Mouse (Mus musculus): ENCODE results near the gene Pacrg. TPM values are rescaled to one million over a fixed set of nuclear protein-coding genes. Genes with fewer than 3 reads are reported as not detected.

The Pacrg gene
- total and polyA plus RNA-seq, 2 experiments from 2014 or later: 6.2 to 20.7 TPM

DNA sequence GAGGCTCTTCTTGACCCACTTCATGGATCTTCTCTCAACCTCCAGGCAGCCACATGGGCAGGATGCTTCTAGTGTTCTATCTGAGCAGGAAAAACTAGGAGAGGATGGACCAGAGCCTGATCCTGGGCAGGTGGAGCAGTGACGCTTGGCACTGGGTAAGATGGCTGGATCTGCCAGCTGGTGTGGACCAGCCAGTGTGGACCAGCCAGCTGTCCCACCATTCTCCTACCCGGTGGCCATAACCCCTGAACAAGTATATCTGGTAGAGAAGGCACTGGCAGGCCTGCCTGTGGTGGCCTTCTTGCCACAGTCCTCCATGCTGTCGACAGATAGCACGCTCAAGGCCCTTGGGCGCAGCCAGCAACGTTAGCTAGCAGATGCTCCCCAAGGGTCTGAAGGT lies 443.2 kb downstream of the Pacrg start:
- Histone ChIP-seq H3K27ac (ENCODE audit: low read depth, low read length) (peak overlapping the region; percentile 59), H3K27me3 (ENCODE audit: insufficient read depth, low read length) (no peaks in the 10 kb centered on the region), H3K36me3 (ENCODE audit: insufficient read depth) (no peaks in the 10 kb centered on the region), H3K9ac (no peak overlapping the region), H3K4me1 (ENCODE audit: insufficient read depth) (peaks cover 11% of the 10 kb centered on the region), H3K9me3 (ENCODE audit: low read length) (no peaks in the 10 kb centered on the region), H3K4me3 (ENCODE audit: low read depth, low read length) (no peak overlapping the region), H3K4me2 (ENCODE audit: low read depth) (no peak overlapping the region)
- WGBS: 85% methylated on average over 6 of the region's 6 CpGs
- DNase-seq (no peak), ATAC-seq (no peak)
- no peak for TF ChIP-seq CTCF (IDR thresholded peaks at IDR 0.05; ENCODE audit: low read depth)

DNA sequence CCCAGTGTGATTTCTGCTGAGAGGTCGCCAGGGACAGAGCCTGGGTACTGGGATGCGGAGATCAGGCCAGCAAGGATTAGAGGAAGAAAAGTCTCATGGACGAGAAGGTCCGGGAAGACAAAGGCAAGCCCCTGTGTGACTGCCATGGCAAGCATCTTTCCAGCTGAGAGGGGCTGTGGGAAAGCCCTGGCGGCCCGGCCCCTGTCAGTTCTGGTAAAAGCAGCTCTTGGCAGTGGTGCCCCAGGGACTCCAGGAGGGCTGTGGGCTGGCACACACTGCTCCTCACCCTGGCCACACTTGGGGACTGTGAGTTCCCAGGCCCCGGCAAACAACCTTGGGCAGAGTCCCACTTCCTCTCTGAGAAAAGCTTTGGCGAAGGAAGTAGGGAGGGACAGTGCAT lies 445.3 kb downstream of the Pacrg start:
- H3K9me3 ChIP-seq (ENCODE audit: low read length): no peaks in the 10 kb centered on the region
- WGBS: 30% methylated on average over 8 of the region's 8 CpGs
- TF ChIP-seq CTCF (IDR thresholded peaks at IDR 0.05; ENCODE audit: low read depth): 0 out of 2 replicates have a peak, but pooled peaks have one; percentile 8
- no peak overlapping the region for H3K9ac ChIP-seq
- peak; percentile 86 for ATAC-seq
- no peaks in the 10 kb centered on the region for H3K27me3 ChIP-seq (ENCODE audit: insufficient read depth, low read length)
- H3K4me2 ChIP-seq (ENCODE audit: low read depth): no peak overlapping the region
- H3K4me1 ChIP-seq (ENCODE audit: insufficient read depth): peaks cover 11% of the 10 kb centered on the region
- H3K4me3 ChIP-seq (ENCODE audit: low read depth, low read length): no peak overlapping the region
- peak overlapping the region; percentile 64; the same call in 1 of the 2 replicates for H3K27ac ChIP-seq (ENCODE audit: low read depth, low read length)
- peak; percentile 70 for DNase-seq
- H3K36me3 ChIP-seq (ENCODE audit: insufficient read depth): no peaks in the 10 kb centered on the region

DNA sequence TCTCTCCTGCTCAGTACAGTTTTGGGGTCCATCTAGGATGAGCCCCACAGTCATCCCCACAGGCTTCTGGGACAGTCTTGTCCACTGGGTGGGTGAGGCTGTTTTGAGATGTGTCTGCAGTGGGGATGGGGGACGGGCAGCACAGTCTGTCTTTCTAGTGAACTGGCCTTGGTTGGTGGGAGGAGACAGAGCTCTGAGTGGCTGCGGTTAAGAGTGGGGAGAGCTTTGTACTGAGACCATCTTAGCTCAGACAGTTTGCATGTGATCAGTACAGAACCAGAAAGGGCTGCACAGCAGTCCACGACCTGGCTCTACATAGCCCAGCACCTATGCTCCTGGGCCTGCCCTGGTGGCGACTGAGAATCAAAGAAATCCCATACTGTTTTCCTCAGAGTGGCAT lies 446.3 kb downstream of the Pacrg start:
- TF ChIP-seq CTCF (IDR thresholded peaks at IDR 0.05; ENCODE audit: low read depth): no peak
- no peak overlapping the region for H3K4me3 ChIP-seq (ENCODE audit: low read depth, low read length)
- no peak overlapping the region for H3K27ac ChIP-seq (ENCODE audit: low read depth, low read length)
- H3K9me3 ChIP-seq (ENCODE audit: low read length): no peaks in the 10 kb centered on the region
- H3K36me3 ChIP-seq (ENCODE audit: insufficient read depth): no peaks in the 10 kb centered on the region
- no peak for ATAC-seq
- no peaks in the 10 kb centered on the region for H3K27me3 ChIP-seq (ENCODE audit: insufficient read depth, low read length)
- no peak overlapping the region for H3K4me2 ChIP-seq (ENCODE audit: low read depth)
- no peak overlapping the region for H3K9ac ChIP-seq
- no peak for DNase-seq
- WGBS: 76% methylated on average over 4 of the region's 4 CpGs
- peaks cover 11% of the 10 kb centered on the region for H3K4me1 ChIP-seq (ENCODE audit: insufficient read depth)

DNA sequence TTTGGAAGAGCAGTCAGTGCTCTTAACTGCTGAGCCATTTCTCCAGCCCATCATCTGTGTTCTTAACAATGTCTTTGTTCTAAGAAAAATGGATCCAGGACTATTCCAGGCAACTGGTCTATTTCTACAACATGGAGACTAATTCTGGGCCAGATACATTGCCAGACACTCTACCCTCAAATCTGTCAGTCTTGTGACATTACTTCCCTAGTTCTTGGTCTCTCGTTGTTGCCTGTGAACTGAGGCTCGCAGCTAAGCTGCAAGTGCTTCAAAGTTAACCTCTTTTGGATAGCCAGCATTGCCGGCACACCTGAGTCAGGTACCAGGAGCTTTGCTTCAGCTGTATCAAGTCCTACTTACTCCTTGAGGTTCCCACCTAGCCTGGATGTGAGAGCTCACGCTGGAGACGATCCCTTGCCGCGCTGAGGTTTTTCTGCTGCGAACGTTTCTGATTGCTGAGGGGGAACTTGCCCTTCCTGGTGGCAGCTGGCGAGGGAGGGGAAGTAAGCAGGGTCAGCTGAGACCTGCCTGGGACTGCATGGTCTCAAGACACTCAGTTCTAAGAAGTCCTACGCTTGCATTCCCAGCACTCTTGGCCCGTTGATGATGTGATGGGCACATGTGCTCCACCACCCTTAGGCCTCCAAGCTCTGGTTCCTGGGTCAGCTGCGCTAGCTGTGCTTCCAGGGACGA lies 447.6 kb downstream of the Pacrg start:
- peaks cover 8% of the 10 kb centered on the region for H3K4me1 ChIP-seq (ENCODE audit: insufficient read depth)

DNA sequence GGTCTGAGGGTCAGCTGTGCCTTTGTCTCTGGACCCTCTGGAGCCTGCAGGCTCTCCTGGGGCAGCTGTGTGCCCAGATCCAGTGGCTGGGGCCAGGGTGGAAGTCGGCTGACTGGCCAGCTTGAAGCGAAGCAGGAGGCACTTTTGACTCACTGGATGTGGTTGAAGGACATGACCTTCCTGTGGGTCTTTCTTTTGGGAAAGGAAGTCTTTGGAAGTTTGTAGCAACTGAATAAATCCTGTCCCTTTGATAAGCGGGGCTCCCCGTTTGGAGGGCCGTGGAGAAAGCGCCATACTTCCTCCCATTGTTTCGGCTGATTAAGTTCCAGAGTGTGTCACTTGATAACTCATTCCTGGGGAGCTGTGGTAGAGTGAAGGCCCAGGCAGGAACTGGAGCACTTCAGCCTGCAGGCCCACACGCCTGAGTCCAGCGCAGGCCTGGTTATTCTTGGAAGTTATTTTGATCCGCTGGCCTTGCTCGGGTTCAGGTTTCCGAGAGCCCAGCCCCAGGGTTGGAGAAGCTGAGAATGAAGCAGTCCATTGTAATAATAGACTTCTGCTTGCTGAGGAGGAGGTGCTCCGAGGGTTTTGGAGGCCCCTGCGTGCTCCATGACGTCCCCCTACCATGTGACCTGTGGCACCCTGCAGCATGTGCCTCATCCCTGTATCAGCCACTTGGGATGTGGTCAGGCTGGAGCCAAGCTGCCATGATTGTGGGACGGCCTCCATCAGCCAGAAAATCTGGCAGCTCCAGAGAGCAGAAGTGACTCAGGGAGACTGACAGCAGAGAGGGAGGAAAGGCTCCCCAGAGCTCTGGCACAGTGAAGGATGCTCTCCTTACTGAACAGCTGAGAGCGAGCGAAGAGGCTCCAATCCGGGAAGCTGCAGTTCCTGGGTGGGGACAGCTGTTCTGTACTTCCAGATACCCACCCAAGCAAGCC lies 449.6 kb downstream of the Pacrg start:
- Histone ChIP-seq H3K4me1 (ENCODE audit: insufficient read depth) (no peaks in the 10 kb centered on the region), H3K4me2 (ENCODE audit: low read depth) (no peak overlapping the region), H3K4me3 (ENCODE audit: low read depth, low read length) (no peak overlapping the region), H3K36me3 (ENCODE audit: insufficient read depth) (no peaks in the 10 kb centered on the region), H3K27me3 (ENCODE audit: insufficient read depth, low read length) (no peaks in the 10 kb centered on the region), H3K9ac (no peak overlapping the region), H3K9me3 (ENCODE audit: low read length) (no peaks in the 10 kb centered on the region), H3K27ac (ENCODE audit: low read depth, low read length) (peak overlapping the region; percentile 57; the same call in 1 of the 2 replicates)
- DNase-seq (peak; percentile 61), ATAC-seq (peak; percentile 70)
- TF ChIP-seq CTCF (IDR thresholded peaks at IDR 0.05; ENCODE audit: low read depth): no peak
- WGBS: 55% methylated on average over 19 of the region's 19 CpGs

More for the DNA sequence above, 447.6 kb downstream of the Pacrg start:
- H3K27me3 ChIP-seq (ENCODE audit: insufficient read depth, low read length): no peaks in the 10 kb centered on the region
- TF ChIP-seq CTCF (IDR thresholded peaks at IDR 0.05; ENCODE audit: low read depth): no peak
- 89% methylated on average over 14 of the region's 14 CpGs for WGBS
- H3K4me3 ChIP-seq (ENCODE audit: low read depth, low read length): no peak overlapping the region
- no peak overlapping the region for H3K4me2 ChIP-seq (ENCODE audit: low read depth)
- H3K9me3 ChIP-seq (ENCODE audit: low read length): no peaks in the 10 kb centered on the region
- no peak overlapping the region for H3K27ac ChIP-seq (ENCODE audit: low read depth, low read length)
- DNase-seq: no peak
- no peaks in the 10 kb centered on the region for H3K36me3 ChIP-seq (ENCODE audit: insufficient read depth)
- H3K9ac ChIP-seq: no peak overlapping the region
- ATAC-seq: no peak

DNA sequence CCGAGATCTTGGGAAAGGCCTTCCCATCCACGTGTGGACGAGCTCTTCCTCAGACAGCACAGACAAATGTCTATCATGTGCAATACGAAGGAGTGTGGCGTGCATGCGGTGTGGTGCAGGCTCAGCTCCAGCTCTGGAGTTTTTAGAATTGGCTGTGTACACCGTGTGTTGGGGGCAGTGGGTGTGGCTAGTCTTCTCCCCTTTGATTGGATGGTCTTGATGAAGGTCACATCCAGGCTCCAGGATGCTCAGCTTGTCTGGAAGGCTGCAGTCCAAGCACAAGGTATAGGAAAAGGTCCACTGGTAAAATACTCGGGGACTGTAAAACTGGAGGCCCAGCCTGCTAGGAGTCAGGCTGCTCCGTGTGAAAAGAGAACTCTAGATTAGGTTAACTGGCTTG lies 450.4 kb downstream of the Pacrg start:
- Histone ChIP-seq H3K27ac (ENCODE audit: low read depth, low read length) (no peak overlapping the region), H3K4me2 (ENCODE audit: low read depth) (no peak overlapping the region), H3K4me1 (ENCODE audit: insufficient read depth) (no peaks in the 10 kb centered on the region), H3K9me3 (ENCODE audit: low read length) (no peaks in the 10 kb centered on the region), H3K9ac (no peak overlapping the region), H3K36me3 (ENCODE audit: insufficient read depth) (no peaks in the 10 kb centered on the region), H3K27me3 (ENCODE audit: insufficient read depth, low read length) (no peaks in the 10 kb centered on the region), H3K4me3 (ENCODE audit: low read depth, low read length) (no peak overlapping the region)
- DNase-seq: no peak
- no peak for ATAC-seq
- WGBS: 77% methylated on average over 9 of the region's 9 CpGs
- TF ChIP-seq CTCF (IDR thresholded peaks at IDR 0.05; ENCODE audit: low read depth): no peak

DNA sequence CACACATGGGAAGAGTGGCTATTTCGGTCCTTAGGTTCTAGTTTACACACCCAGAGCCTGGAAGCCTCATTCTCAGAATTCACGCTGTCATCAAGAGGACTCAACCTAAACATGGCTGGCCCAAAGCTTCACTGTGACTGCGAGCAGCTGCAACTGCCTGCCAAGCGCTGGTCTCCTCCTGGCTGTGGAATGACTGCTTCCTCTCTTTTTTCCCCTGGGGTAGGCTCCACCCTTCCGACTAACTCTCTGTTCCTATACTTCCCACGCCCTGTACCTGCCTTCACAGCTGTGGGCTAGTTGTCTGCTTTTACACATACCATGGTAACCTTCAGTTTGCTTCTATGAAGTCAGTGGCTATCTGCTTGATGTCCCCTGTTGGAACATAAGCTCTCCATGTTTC lies 453.6 kb downstream of the Pacrg start:
- H3K4me2 ChIP-seq (ENCODE audit: low read depth): no peak overlapping the region
- DNase-seq: no peak
- H3K4me3 ChIP-seq (ENCODE audit: low read depth, low read length): no peak overlapping the region
- no peaks in the 10 kb centered on the region for H3K4me1 ChIP-seq (ENCODE audit: insufficient read depth)
- H3K9me3 ChIP-seq (ENCODE audit: low read length): no peaks in the 10 kb centered on the region
- ATAC-seq: no peak
- no peaks in the 10 kb centered on the region for H3K36me3 ChIP-seq (ENCODE audit: insufficient read depth)
- WGBS: 82% methylated on average over 6 of the region's 6 CpGs
- TF ChIP-seq CTCF (IDR thresholded peaks at IDR 0.05; ENCODE audit: low read depth): no peak
- H3K27me3 ChIP-seq (ENCODE audit: insufficient read depth, low read length): no peaks in the 10 kb centered on the region
- no peak overlapping the region for H3K27ac ChIP-seq (ENCODE audit: low read depth, low read length)
- H3K9ac ChIP-seq: no peak overlapping the region

Measured in forebrain, postnatal 0 days (tissue).